Mouse (Mus musculus): ENCODE data around the gene Lrp10.

Gene Lrp10

DNA sequence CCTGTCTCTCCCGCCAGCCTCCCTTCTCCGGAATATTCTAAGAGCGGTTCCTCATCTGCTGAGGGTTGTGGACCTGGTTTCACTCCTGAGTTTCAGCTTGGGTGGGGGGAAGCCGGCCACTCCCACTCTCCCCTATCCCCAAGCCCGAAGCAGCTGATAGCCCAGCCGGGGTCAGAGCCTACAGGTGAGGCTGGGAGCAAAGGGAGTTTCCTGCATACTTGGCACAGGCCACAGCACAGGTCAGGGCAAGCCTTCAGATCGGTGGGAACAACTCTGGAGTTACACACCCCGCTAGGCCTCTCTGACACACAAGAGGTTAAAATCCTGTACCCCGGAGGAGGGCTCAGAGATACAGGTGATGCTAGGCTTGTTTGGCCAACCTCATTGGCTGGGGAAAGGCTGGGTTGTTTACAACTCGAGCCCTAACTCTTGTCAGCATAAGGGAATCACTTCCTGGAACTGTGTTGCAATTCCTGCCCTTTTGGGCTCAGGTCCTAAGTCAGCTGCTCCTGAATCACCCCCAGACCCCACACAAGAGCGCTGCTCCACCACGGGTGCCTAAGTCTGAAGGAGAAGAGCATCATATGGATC is 29.9 kb upstream of the Lrp10 start:
- DNase-seq (ENCODE audit: low spot score in 2 of 2), result no peak

GRCm38 (mm10) chr14:54435194-54435918 is 28.6 kb upstream of the Lrp10 start:
- DNase-seq (ENCODE audit: low spot score in 2 of 2), result no peak

GRCm38 (mm10) chr14:54439155-54439554 is 24.8 kb upstream of the Lrp10 start:
- DNase-seq (ENCODE audit: low spot score in 2 of 2), result peak in 1 of 2 experiments; percentile 58

GRCm38 (mm10) chr14:54439610-54440009 is 24.3 kb upstream of the Lrp10 start:
- DNase-seq (ENCODE audit: low spot score in 2 of 2), result no peak

GRCm38 (mm10) chr14:54440538-54440937 is 23.4 kb upstream of the Lrp10 start:
- peak in 1 of 2 experiments; percentile 61 for DNase-seq (ENCODE audit: low spot score in 2 of 2)

DNA sequence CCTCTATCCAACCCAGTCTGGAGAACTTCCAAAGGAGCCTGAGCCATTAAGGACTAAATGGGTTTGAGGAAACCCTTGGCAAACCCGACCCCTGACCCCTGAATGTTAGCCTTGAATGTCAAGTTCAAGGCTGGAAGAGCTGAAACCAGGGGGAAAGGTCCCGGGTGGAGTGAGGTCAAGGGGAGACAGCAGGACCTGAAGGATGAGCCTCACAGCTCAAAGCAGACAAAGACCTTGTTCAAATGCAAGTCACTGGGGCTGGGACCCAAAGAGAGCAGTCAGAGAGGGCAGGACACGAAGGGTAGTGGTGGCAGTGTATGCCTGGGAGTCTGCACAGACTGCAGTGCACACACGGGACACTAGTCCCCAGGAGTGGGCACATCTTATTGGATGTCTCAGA is 22.6 kb upstream of the Lrp10 start:
- peak in 1 of 2 experiments; percentile 56 for DNase-seq (ENCODE audit: low spot score in 2 of 2)

GRCm38 (mm10) chr14:54442548-54442947 is 21.4 kb upstream of the Lrp10 start:
- no peak for DNase-seq (ENCODE audit: low spot score in 2 of 2)

- DNase-seq (ENCODE audit: low spot score in 2 of 2), result no peak
Observed at GRCm38 (mm10) chr14:54443196-54443595, 20.7 kb upstream of the Lrp10 start.

GRCm38 (mm10) chr14:54443712-54444618 is 20.0 kb upstream of the Lrp10 start:
- no peak for DNase-seq (ENCODE audit: low spot score in 2 of 2)

- no peak for DNase-seq (ENCODE audit: low spot score in 2 of 2)
Observed at GRCm38 (mm10) chr14:54445476-54445875, 18.5 kb upstream of the Lrp10 start.

GRCm38 (mm10) chr14:54453566-54453965 is 10.4 kb upstream of the Lrp10 start:
- no peak for DNase-seq (ENCODE audit: low spot score in 2 of 2)

DNA sequence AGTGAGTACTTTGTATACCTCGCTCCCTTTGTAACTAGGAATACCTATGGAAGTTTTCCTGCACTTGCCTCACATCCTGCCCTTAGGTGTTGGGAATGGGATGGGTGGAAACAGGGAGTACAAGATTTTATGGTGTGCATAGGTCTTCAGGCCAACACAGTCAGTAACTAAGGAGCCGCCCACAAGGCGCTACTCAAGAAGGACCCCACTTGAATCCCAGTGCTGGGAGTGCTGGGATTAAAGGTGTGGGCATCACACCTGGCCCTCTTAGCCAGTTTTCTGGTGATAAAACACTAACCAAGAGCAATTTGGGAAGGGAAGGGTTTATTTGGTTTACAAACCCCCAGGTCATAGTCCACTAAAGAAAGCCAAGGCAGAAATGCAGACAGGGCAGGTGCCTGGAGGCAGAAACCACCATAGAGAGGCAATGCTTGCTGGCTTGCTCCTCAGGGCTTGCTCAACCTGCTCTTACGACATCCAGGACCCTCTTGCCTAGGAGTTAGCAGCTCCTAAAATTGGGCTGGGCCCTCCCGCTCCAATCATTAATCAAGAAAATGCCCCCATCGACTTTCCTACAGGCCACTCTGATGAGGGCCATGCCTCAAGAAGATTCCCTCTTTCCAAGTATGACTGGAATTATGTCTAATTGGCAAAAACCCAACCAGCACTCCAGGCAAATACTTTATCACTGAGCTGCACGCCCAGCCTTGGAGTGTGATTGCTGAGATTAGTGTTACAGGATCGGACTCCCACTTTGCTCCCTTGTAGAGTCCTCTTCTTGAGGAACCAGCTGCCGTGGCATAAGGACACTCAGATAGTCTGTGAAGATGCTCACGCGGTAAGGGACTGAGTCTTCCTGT is 9.0 kb upstream of the Lrp10 start:
- DNase-seq (ENCODE audit: low spot score in 2 of 2), result no peak

- no peak for DNase-seq (ENCODE audit: low spot score in 2 of 2)
Observed at GRCm38 (mm10) chr14:54457907-54458569, 5.9 kb upstream of the Lrp10 start.

- no peak for DNase-seq (ENCODE audit: low spot score in 2 of 2)
Observed at GRCm38 (mm10) chr14:54462146-54462545, 1.8 kb upstream of the Lrp10 start.

GRCm38 (mm10) chr14:54463108-54463958 is 604 bp upstream of the Lrp10 start:
- DNase-seq (ENCODE audit: low spot score in 2 of 2), result no peak

DNA sequence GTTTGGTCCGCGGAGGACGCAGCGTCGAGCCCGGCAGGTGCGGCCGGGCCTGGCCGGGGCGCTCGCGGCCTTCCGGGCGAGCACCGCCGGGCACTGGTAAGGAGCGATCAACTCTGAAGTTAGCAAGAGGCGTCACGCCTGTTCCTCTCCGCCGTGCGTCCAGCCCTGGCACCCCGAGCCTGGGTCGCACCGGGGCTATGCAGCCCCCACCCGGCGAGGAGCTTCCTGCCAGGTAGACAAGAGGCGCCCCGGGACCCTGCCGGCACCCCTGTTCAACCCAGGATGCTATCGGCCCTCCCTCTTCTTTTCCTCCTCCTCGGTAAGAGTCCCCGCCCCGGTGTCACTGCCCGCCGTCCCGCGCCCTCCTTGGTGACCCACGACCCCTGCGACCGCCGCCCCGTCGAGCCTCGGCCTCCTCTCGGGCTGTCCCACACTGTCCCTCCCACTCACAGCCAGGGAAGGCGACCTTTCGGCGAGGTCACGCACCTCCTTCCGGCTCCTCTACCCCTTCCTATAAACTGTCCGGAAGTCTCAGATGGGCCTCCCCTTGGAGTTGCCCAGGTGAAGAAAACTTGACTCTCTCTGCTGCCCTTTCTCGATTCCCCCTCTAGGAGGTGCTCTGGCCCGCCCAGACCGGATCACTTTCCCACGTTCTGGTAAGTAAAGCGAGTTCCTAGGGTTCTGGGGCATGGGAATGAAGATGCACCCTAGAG is 512 bp downstream of the Lrp10 start:
- peak; percentile 81 to 87 for DNase-seq (ENCODE audit: low spot score in 2 of 2)

DNA sequence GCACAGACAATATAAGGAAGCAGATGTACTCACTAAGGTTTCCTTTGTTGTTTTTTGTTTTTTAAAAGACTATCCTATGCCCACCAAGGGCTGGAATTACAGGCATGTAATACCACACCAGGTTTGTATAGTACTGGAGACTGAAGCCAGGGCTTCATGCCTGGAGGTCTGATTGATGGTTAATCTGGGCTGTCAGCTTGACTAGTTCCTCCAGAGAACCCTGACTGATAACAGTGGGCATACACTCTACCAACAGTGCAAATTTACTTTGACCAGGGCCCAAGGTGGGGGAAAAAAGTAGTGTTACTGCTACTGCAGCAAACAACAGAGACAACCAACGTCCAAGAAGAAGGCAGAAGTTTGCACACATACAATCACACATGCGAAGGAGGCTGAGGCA is 7.5 kb downstream of the Lrp10 start:
- DNase-seq (ENCODE audit: low spot score in 2 of 2), result no peak

- no peak for DNase-seq (ENCODE audit: low spot score in 2 of 2)
Observed at GRCm38 (mm10) chr14:54472671-54473070, 8.7 kb downstream of the Lrp10 start.

- no peak for DNase-seq (ENCODE audit: low spot score in 2 of 2)
Observed at GRCm38 (mm10) chr14:54474744-54475143, 10.8 kb downstream of the Lrp10 start.
